Mouse (Mus musculus): ENCODE results near the gene Tpd52l1.

DNA sequence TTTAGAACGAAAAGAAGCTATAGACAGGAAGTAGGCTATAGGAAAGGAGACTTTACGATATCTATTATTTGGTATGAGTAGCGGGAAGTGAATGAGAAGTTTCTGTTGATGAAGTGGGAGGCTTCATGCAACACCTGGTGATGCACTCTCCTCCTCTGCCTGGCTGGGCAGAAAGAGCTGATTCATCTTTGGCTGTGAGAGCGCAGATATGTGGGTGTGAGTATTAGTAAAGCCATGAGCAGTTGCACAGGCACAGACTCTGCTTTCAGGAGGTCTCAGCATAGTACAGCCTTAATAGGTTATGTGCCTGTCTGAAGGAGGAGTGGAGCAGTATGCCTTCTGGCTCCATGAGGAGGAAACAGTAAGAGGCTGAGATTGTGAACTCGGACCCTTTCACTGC lies 109.3 kb downstream of the Tpd52l1 start:
- no peak for TF ChIP-seq CTCF (IDR thresholded peaks at IDR 0.05; ENCODE audit: extremely low read depth, insufficient read length, insufficient replicate concordance, low read depth, low read length)
- TF ChIP-seq POLR2A (IDR thresholded peaks at IDR 0.05; ENCODE audit: low read depth, low read length) = no peak
